Mouse (Mus musculus): Measurements from ENCODE around the gene Cytl1. TPM values are rescaled to one million over a fixed set of nuclear protein-coding genes. Genes with fewer than 3 reads are reported as not detected.

Gene Cytl1
- polyA plus RNA-seq (2021; fragmentation: Nextera tagmentation): 0.28 and 1.3 TPM in 2 replicates
- long read RNA-seq, experiment 1: 0 reads
- long read RNA-seq, experiment 2: 0 reads

DNA sequence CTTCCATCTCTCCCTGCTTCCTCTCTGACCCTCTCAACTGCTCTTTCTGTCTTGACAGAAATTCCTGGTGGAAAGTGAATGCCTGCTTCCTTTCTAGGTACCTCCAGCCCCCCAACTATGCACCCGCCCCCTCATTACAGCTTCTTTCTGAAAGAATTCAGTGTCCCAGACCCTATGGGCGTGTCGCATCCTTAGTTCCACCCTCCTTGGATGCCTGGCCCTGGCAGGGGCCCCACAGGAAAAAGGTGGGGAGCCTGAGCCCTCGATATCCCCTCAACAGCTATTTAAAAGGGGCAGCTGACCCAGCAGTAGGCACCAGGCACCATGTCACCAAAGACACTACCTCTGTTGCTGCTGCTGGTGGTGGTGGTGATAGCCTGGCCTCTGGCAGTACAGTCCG lies at the start of gene Cytl1:
Cytl1 (plus strand) TSS at position 296 of the 400 bp plus-strand sequence.

DNA sequence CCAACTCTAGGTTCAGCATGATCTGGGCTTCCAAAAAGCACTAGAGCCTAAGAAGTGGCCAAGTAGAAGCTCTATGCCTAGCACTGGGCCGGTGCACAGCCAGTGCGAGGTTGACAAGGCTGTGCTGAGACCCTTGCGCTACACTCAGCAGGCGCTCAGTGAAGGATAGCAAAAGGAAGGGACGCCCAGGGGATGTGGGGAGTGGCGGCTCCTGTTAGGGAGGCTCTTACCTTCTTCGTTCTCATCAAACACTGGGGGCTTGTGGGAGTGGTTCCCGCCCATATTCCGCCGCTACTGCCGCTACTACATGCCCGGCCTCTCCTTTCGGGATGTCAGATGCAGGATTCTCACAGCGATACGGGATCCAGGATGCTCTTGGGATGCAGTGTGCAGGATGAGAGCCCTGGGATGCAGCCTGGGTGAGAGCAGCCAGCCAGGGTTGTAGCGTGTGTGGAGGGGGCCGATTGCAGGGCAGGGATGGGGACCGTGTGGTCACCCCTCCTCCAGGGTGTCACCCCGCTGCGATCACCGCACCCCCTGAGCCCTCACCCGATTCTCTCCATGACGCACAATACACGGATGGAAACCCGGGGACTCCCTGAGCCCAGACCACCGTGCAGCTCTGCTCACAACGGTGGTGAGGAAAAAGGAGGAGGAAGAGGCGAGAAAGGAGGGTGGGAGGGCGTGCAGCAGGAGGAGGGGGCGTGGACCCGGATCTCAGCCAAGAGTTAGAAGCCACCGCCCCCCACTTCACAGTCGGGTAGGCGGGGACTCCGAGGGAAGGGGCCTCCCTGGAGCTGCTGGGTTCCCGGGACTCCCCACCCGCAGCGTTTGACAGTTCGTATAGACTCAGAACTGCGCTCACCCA lies 18.6 kb upstream of the Cytl1 start, which contains the start of gene Stk32b:
Stk32b (minus strand) TSS at position 667 of the 868 bp plus-strand sequence.

Other genes starting within 250 kb of the Cytl1 start
- gene Stk32b, start 18.3 kb upstream of the Cytl1 start, polyA plus RNA-seq (2021; fragmentation: Nextera tagmentation): 0.36 and 0.46 TPM in 2 replicates
- gene Msx1, start 89.1 kb downstream of the Cytl1 start, polyA plus RNA-seq (2021; fragmentation: Nextera tagmentation): 3.8 and 9.5 TPM in 2 replicates

Data from left cerebral cortex, adult 6 months (tissue).